Mouse (Mus musculus) neutrophil, adult 65 days (primary cell): ENCODE measurements around the gene Bbs5. TPM values are rescaled to one million over a fixed set of nuclear protein-coding genes. Genes with fewer than 3 reads are reported as not detected.

Experiments used
- total RNA-seq: library from RNA; stranded (reverse); gene quantifications from 2 replicates; pipeline ENCODE4 v1.2.4, GENCODE M21; 2023

Bbs5 gene
- 0.64 and 1.1 TPM in 2 replicates for total RNA-seq

DNA sequence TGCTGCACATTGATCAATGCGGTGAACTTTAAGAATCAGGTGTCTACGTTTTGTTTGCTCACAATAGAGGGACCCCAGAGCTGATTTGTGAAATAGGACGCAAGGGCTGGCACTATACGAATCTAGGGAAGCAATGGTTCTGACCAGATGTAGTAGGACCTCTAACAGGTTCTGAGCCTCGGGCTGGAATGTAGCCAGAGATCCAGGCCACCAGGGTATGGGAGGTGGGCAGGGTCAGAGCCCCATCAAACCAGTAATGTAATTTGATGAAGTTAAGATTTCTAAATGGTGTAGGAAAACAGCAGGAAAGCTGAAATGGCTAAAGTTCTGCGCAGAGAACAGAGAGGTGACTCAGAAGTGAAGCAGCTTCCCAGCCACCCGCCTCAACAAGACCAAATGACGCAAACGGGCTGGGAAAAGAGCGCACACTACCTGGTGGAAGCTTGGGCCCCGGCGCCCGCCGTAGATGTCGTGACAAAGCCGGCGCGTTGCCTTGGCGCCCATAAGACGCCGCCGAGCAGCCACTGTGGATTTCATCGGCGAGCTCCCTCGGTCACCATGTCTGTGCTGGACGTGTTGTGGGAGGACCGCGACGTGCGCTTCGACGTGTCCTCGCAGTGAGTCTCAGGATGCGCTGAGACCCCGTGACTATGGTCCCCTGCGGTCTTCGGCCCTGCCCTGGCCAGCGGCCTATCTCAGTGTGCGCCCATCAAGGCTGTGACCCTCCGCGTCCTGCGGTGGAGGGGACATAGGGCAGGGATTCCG, at the start of gene Bbs5:
TSS of gene Bbs5 (plus strand) at position 446 of the 765 bp plus-strand sequence.

DNA sequence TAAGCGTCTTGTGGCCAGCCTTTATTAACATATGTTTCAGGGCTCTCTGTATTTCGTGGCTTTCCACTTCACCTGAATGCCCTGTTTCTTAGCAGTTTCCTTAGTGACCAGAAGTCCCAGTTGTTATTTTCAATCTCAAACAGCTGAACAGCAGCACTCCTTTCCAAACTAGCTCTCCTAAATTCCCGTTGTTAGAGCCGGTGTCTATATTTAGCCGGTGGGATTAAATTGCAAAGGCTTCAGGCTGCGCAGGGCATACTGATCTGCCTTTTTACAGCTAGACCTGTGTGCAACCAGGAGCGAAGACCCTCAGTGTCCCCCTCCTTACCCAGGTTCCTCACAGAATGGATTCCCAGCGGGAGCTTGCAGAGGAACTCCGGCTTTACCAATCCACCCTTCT, 22.9 kb downstream of the Bbs5 start, which contains the start of gene Klhl41:
TSS of gene Klhl41 (plus strand) at position 268 of the 400 bp plus-strand sequence.

DNA sequence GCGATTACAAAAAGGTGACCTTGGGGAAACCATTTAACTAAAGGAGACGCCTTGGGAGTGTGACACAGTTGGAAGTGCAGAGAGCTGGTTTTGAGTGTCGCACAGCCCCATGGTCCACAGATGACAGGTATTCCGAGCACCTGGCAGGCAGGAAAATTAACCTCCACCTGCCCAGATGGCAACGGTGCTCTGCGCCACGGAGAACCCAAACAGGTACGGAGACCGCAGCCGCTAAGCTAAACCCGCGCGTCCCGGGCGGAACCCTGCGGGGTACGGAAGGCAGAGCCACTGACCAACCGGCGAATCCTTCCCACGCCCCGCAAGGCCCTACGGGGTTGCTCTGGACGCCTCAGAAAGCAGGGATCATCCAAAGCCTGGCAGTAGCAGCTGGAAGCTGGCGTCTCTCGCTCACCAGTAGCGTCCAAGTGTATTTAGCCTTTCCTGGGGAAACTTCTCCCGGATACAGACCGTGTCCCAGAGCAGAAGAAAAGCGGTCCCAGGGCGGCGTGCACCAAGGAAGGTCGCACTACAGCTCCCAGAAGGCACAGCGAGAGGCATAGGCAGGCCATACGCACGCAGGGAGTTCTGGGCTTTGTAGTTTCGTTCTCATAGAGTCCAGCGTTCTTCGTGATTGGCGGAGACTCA, 66.1 kb downstream of the Bbs5 start, which contains the start of gene Fastkd1:
TSS of gene Fastkd1 (minus strand) at position 536 of the 645 bp plus-strand sequence.

Other genes with a start within 250 kb of the Bbs5 start
- not detected in 2 replicates for gene Lrp2, start 61.1 kb upstream of the Bbs5 start, total RNA-seq
- gene Klhl41, start 22.9 kb downstream of the Bbs5 start, total RNA-seq = 0.20 and 0.66 TPM in 2 replicates
- gene Fastkd1, start 66.3 kb downstream of the Bbs5 start, total RNA-seq = 2.8 and 3.2 TPM in 2 replicates
- gene Ppig, start 75.4 kb downstream of the Bbs5 start, total RNA-seq = 63.0 and 90.9 TPM in 2 replicates
- gene Ccdc173, start 142.4 kb downstream of the Bbs5 start, total RNA-seq = 1.3 and 1.5 TPM in 2 replicates
- 19.4 and 19.5 TPM in 2 replicates for gene Phospho2, start 142.5 kb downstream of the Bbs5 start, total RNA-seq
- gene Klhl23, start 174.8 kb downstream of the Bbs5 start, total RNA-seq = 4.1 and 4.5 TPM in 2 replicates
- 96.1 and 99.1 TPM in 2 replicates for gene Ssb, start 214.4 kb downstream of the Bbs5 start, total RNA-seq
- 6.2 and 6.5 TPM in 2 replicates for gene Mettl5, start 238.4 kb downstream of the Bbs5 start, total RNA-seq